Mouse (Mus musculus) embryonic facial prominence, embryonic 10.5 days (tissue): ENCODE results near the gene Scn4a. TPM values are rescaled to one million over a fixed set of nuclear protein-coding genes. Genes with fewer than 3 reads are reported as not detected.

Experiments
- polyA plus RNA-seq: library from polyadenylated mRNA; unstranded; fragments of >200 nt; fragmentation: Nextera tagmentation; extraction: Ambion mirVana; gene quantifications from 2 replicates; pipeline ENCODE4 v1.2.1, GENCODE M21; 2016

The Scn4a gene
- polyA plus RNA-seq, 1 experiment from 2014 or later, result 0.04 TPM

Other genes with a start within 250 kb of the Scn4a start
- 1.5 TPM in 1 of 2 replicates, not detected in the other for gene Gm10840, start 192.4 kb downstream of the Scn4a start, polyA plus RNA-seq
- gene Limd2, start 192.4 kb downstream of the Scn4a start, polyA plus RNA-seq, result 445 and 476 TPM in 2 replicates
- gene Strada, start 151.1 kb downstream of the Scn4a start, polyA plus RNA-seq, result 40.0 and 40.4 TPM in 2 replicates
- 71.2 and 72.9 TPM in 2 replicates for gene Ccdc47, start 136.9 kb downstream of the Scn4a start, polyA plus RNA-seq
- gene Ddx42, start 136.4 kb downstream of the Scn4a start, polyA plus RNA-seq, result 107 and 108 TPM in 2 replicates
- 85.3 and 92.0 TPM in 2 replicates for gene Ftsj3, start 97.2 kb downstream of the Scn4a start, polyA plus RNA-seq
- gene Psmc5, start 97.1 kb downstream of the Scn4a start, polyA plus RNA-seq, result 419 and 430 TPM in 2 replicates
- 35.9 and 37.1 TPM in 2 replicates for gene Smarcd2, start 80.3 kb downstream of the Scn4a start, polyA plus RNA-seq
- gene Tcam1, start 76.6 kb downstream of the Scn4a start, polyA plus RNA-seq, result 0.21 and 0.28 TPM in 2 replicates
- gene Gh, start 51.4 kb downstream of the Scn4a start, polyA plus RNA-seq, result not detected in 2 replicates
- 0.91 and 1.7 TPM in 2 replicates for gene Cd79b, start 38.5 kb downstream of the Scn4a start, polyA plus RNA-seq
- not detected in 2 replicates for gene Prr29, start 12.2 kb upstream of the Scn4a start, polyA plus RNA-seq
- gene Icam2, start 34.8 kb upstream of the Scn4a start, polyA plus RNA-seq, result 16.9 and 20.6 TPM in 2 replicates
- 5.4 and 5.5 TPM in 2 replicates for gene Ern1, start 134.6 kb upstream of the Scn4a start, polyA plus RNA-seq